Mouse (Mus musculus) forebrain, embryonic 10.5 days (tissue): ENCODE results near the gene Nav2. TPM values are rescaled to one million over a fixed set of nuclear protein-coding genes. Genes with fewer than 3 reads are reported as not detected.

ENCODE experiments used
- DNase-seq: peaks from one replicate; pipeline ENCODE4 v3.0.0-alpha.2; 2017; ENCODE audit warnings: low spot score; ENCODE audit errors: extremely low spot score
- H3K27ac ChIP-seq: fragments of 300-500 bp; sonication (generic); 2 replicates; pipeline ENCODE4 v1.5.1; 2016; ENCODE audit warnings: mild to moderate bottlenecking
- H3K27me3 ChIP-seq: fragments of 300-500 bp; sonication (generic); 2 replicates; pipeline ENCODE4 v1.6.1; 2016; ENCODE audit warnings: mild to moderate bottlenecking; ENCODE audit not compliant: poor library complexity, severe bottlenecking
- H3K36me3 ChIP-seq: fragments of 300-500 bp; sonication (generic); replicated peaks from 2 replicates; pipeline ENCODE4 v1.6.1; 2016; ENCODE audit warnings: mild to moderate bottlenecking, moderate library complexity
- H3K4me1 ChIP-seq: fragments of 300-500 bp; sonication (generic); 2 replicates; pipeline ENCODE4 v1.6.1; 2016
- H3K4me3 ChIP-seq: fragments of 300-500 bp; sonication (generic); 2 replicates; pipeline ENCODE4 v1.5.1; 2016; ENCODE audit warnings: mild to moderate bottlenecking, moderate library complexity
- H3K9me3 ChIP-seq: fragments of 300-500 bp; sonication (generic); 2 replicates; pipeline ENCODE4 v1.6.1; 2016; ENCODE audit warnings: mild to moderate bottlenecking, moderate library complexity
- WGBS: fragments of 180-500 bp; shearing (Covaris S2); methylation state at CpG from one replicate; pipeline ENCODE4 v1.1.7; 2016; 5-methylcytosine and 5-hydroxymethylcytosine counted together
- polyA plus RNA-seq: library from polyadenylated mRNA; unstranded; fragments of >200 nt; fragmentation: Nextera tagmentation; extraction: Ambion mirVana; gene quantifications from 2 replicates; pipeline ENCODE4 v1.2.1, GENCODE M21; 2016

Nav2 gene
- polyA plus RNA-seq, 1 experiment from 2014 or later: 6.1 TPM

- H3K36me3 ChIP-seq: no peaks in the 10 kb centered on the region
- H3K9me3 ChIP-seq: no peaks in the 10 kb centered on the region
- H3K4me1 ChIP-seq: peaks cover 9% of the 10 kb centered on the region; the same call in 1 of the 2 replicates
- H3K27me3 ChIP-seq: no peaks in the 10 kb centered on the region
- 91% methylated on average over 21 of the region's 21 CpGs for WGBS
- H3K27ac ChIP-seq: no peak overlapping the region
- DNase-seq: no peak
- no peak overlapping the region for H3K4me3 ChIP-seq
Observed at GRCm38 (mm10) chr7:49176590-49177201, 268.2 kb downstream of the Nav2 start.

- H3K4me1 ChIP-seq: peaks cover 9% of the 10 kb centered on the region; the same call in 1 of the 2 replicates
- no peak for DNase-seq
- no peak overlapping the region for H3K27ac ChIP-seq
- whole genome bisulfite sequencing: 80% methylated on average over 4 of the region's 4 CpGs
- no peaks in the 10 kb centered on the region for H3K36me3 ChIP-seq
- H3K4me3 ChIP-seq: no peak overlapping the region
- no peaks in the 10 kb centered on the region for H3K27me3 ChIP-seq
- no peaks in the 10 kb centered on the region for H3K9me3 ChIP-seq
Observed at GRCm38 (mm10) chr7:49178217-49178616, 269.7 kb downstream of the Nav2 start.

- Histone ChIP-seq H3K36me3 (no peaks in the 10 kb centered on the region), H3K4me1 (peaks cover 7% of the 10 kb centered on the region), H3K27me3 (no peaks in the 10 kb centered on the region), H3K4me3 (no peak overlapping the region), H3K9me3 (no peaks in the 10 kb centered on the region), H3K27ac (no peak overlapping the region)
- no peak for DNase-seq
- 87% methylated on average over 8 of the region's 8 CpGs for WGBS
Observed at GRCm38 (mm10) chr7:49181010-49181409, 272.5 kb downstream of the Nav2 start.

GRCm38 (mm10) chr7:49182427-49182826, 273.9 kb downstream of the Nav2 start:
- Histone ChIP-seq H3K36me3 (no peaks in the 10 kb centered on the region), H3K9me3 (no peaks in the 10 kb centered on the region), H3K27me3 (no peaks in the 10 kb centered on the region), H3K27ac (no peak overlapping the region), H3K4me1 (peaks cover 6% of the 10 kb centered on the region), H3K4me3 (no peak overlapping the region)
- DNase-seq: no peak
- 91% methylated on average over 5 of the region's 5 CpGs for WGBS

GRCm38 (mm10) chr7:49183696-49184095, 275.2 kb downstream of the Nav2 start:
- no peaks in the 10 kb centered on the region for H3K9me3 ChIP-seq
- H3K4me3 ChIP-seq: no peak overlapping the region
- no peak overlapping the region for H3K27ac ChIP-seq
- WGBS: 76% methylated on average over 5 of the region's 5 CpGs
- no peaks in the 10 kb centered on the region for H3K27me3 ChIP-seq
- H3K4me1 ChIP-seq: peaks cover 6% of the 10 kb centered on the region
- H3K36me3 ChIP-seq: no peaks in the 10 kb centered on the region
- DNase-seq: no peak

- DNase-seq: no peak
- peaks cover 16% of the 10 kb centered on the region for H3K4me1 ChIP-seq
- H3K27ac ChIP-seq: no peak overlapping the region
- H3K27me3 ChIP-seq: 0 out of 2 replicates have a peak, but pooled peaks cover 4% of the 10 kb centered on the region
- H3K4me3 ChIP-seq: no peak overlapping the region
- H3K9me3 ChIP-seq: no peaks in the 10 kb centered on the region
- WGBS: 89% methylated on average over 5 of the region's 5 CpGs
- H3K36me3 ChIP-seq: no peaks in the 10 kb centered on the region
Observed at GRCm38 (mm10) chr7:49185991-49186390, 277.5 kb downstream of the Nav2 start.

- no peak overlapping the region for H3K27ac ChIP-seq
- 0 out of 2 replicates have a peak, but pooled peaks cover 4% of the 10 kb centered on the region for H3K27me3 ChIP-seq
- H3K9me3 ChIP-seq: no peaks in the 10 kb centered on the region
- H3K4me1 ChIP-seq: peaks cover 14% of the 10 kb centered on the region
- no peaks in the 10 kb centered on the region for H3K36me3 ChIP-seq
- DNase-seq: no peak
- 88% methylated on average over 5 of the region's 5 CpGs for WGBS
- H3K4me3 ChIP-seq: no peak overlapping the region
Observed at GRCm38 (mm10) chr7:49189364-49189763, 280.8 kb downstream of the Nav2 start.

- WGBS: 80% methylated on average over 4 of the region's 4 CpGs
- no peak overlapping the region for H3K4me3 ChIP-seq
- DNase-seq: no peak
- no peak overlapping the region for H3K27ac ChIP-seq
- 0 out of 2 replicates have a peak, but pooled peaks cover 4% of the 10 kb centered on the region for H3K27me3 ChIP-seq
- H3K4me1 ChIP-seq: peaks cover 14% of the 10 kb centered on the region
- H3K36me3 ChIP-seq: no peaks in the 10 kb centered on the region
- H3K9me3 ChIP-seq: no peaks in the 10 kb centered on the region
Observed at GRCm38 (mm10) chr7:49190231-49190985, 281.9 kb downstream of the Nav2 start.

GRCm38 (mm10) chr7:49191081-49191678, 282.7 kb downstream of the Nav2 start:
- 75% methylated on average over 7 of the region's 7 CpGs for WGBS
- Histone ChIP-seq H3K27me3 (0 out of 2 replicates have a peak, but pooled peaks cover 4% of the 10 kb centered on the region), H3K36me3 (no peaks in the 10 kb centered on the region), H3K9me3 (no peaks in the 10 kb centered on the region), H3K27ac (no peak overlapping the region), H3K4me3 (no peak overlapping the region), H3K4me1 (peaks cover 14% of the 10 kb centered on the region)
- DNase-seq: no peak

GRCm38 (mm10) chr7:49192061-49192695, 283.7 kb downstream of the Nav2 start:
- Histone ChIP-seq H3K27ac (no peak overlapping the region), H3K36me3 (no peaks in the 10 kb centered on the region), H3K27me3 (0 out of 2 replicates have a peak, but pooled peaks cover 4% of the 10 kb centered on the region), H3K4me1 (peaks cover 14% of the 10 kb centered on the region), H3K9me3 (no peaks in the 10 kb centered on the region), H3K4me3 (no peak overlapping the region)
- no peak for DNase-seq
- 93% methylated on average over 2 of the region's 2 CpGs for WGBS

GRCm38 (mm10) chr7:49195711-49196147, 287.2 kb downstream of the Nav2 start:
- WGBS: 71% methylated on average over 5 of the region's 5 CpGs
- H3K9me3 ChIP-seq: no peaks in the 10 kb centered on the region
- no peak overlapping the region for H3K27ac ChIP-seq
- peaks cover 7% of the 10 kb centered on the region for H3K4me1 ChIP-seq
- no peaks in the 10 kb centered on the region for H3K36me3 ChIP-seq
- no peaks in the 10 kb centered on the region for H3K27me3 ChIP-seq
- H3K4me3 ChIP-seq: no peak overlapping the region
- DNase-seq: no peak

- H3K9me3 ChIP-seq: no peaks in the 10 kb centered on the region
- H3K4me3 ChIP-seq: no peak overlapping the region
- no peak overlapping the region for H3K27ac ChIP-seq
- no peak for DNase-seq
- WGBS: 73% methylated on average over 6 of the region's 6 CpGs
- no peaks in the 10 kb centered on the region for H3K36me3 ChIP-seq
- H3K27me3 ChIP-seq: no peaks in the 10 kb centered on the region
- H3K4me1 ChIP-seq: no peaks in the 10 kb centered on the region
Observed at GRCm38 (mm10) chr7:49199366-49199765, 290.9 kb downstream of the Nav2 start.
